Mouse (Mus musculus) urinary bladder, postnatal 4 days (tissue): Measurements from ENCODE around the gene Ctsw.

Source experiments
- DNase-seq, 2 experiments: peaks; one replicate each; pipeline ENCODE4 v3.0.0; 2021 to 2022; ENCODE audit warnings: low spot score in 2 of 2

The Ctsw gene

GRCm38 (mm10) chr19:5431911-5432464, 36.3 kb downstream of the Ctsw start:
- no peak for DNase-seq

- no peak for DNase-seq
Measured at GRCm38 (mm10) chr19:5430408-5430807, 37.9 kb downstream of the Ctsw start.

- peak in 1 of 2 experiments; percentile 54 for DNase-seq
Measured at GRCm38 (mm10) chr19:5429806-5430205, 38.5 kb downstream of the Ctsw start.

DNA sequence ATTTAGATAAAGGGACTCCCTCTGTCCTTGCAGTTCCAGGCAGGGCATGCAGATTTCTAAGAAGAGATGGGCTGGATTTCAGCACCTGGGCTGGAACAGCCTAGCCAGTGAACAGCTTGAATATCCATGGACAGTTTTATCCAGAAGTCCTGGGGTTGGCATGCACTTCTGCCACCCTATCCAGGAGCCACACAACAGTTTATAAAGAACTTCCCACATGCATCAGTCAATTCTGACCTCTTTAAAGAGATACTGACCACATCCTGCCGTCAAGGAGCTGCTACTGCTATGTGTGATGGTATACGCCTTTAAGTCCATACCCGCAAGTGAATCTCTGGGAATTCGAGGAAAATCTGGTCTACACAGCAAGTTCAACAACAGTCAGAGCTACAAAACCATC, 39.1 kb downstream of the Ctsw start:
- DNase-seq = no peak

DNA sequence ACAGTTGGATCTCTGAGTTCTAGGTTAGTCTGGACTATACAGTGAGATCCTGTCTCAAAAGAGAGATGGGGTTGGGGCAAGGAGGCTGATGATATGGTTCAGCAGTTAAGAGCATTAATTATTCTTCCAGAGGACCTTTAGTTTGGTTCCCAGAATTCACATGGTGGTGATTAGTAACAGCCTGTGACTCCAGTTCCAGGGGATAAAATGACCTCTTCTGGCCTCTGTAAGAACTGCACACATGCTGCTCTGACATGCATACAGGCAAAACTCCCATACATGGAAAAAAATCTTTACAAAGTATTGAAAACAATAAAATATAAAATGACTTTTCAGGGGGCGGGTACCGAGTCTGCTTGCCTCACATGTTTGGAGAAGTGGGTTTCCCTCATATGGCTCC, 40.2 kb downstream of the Ctsw start:
- DNase-seq = no peak

GRCm38 (mm10) chr19:5426640-5427290, 41.5 kb downstream of the Ctsw start:
- DNase-seq = no peak

DNA sequence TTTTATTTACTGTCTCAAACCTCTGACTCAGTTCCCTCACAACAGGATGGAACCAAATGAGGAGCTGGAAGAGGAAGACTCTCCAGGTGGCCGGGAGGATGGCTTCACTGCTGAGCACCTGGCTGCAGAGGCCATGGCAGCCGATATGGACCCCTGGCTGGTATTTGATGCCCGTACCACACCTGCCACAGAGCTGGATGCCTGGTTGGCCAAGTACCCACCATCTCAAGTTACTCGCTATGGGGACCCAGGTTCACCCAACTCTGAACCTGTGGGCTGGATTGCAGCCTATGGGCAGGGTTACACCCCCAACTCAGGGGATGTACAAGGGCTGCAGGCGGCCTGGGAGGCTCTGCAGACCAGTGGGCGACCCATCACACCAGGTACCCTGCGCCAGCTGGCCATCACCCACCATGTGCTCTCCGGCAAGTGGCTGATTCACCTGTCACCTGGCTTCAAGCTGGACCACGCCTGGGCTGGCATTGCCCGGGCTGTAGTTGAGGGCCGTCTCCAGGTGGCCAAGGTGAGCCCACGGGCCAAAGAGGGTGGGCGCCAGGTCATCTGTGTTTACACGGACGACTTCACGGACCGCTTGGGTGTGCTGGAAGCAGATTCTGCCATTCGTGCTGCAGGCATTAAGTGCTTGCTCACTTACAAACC, 42.3 kb downstream of the Ctsw start:
- no peak for DNase-seq

DNA sequence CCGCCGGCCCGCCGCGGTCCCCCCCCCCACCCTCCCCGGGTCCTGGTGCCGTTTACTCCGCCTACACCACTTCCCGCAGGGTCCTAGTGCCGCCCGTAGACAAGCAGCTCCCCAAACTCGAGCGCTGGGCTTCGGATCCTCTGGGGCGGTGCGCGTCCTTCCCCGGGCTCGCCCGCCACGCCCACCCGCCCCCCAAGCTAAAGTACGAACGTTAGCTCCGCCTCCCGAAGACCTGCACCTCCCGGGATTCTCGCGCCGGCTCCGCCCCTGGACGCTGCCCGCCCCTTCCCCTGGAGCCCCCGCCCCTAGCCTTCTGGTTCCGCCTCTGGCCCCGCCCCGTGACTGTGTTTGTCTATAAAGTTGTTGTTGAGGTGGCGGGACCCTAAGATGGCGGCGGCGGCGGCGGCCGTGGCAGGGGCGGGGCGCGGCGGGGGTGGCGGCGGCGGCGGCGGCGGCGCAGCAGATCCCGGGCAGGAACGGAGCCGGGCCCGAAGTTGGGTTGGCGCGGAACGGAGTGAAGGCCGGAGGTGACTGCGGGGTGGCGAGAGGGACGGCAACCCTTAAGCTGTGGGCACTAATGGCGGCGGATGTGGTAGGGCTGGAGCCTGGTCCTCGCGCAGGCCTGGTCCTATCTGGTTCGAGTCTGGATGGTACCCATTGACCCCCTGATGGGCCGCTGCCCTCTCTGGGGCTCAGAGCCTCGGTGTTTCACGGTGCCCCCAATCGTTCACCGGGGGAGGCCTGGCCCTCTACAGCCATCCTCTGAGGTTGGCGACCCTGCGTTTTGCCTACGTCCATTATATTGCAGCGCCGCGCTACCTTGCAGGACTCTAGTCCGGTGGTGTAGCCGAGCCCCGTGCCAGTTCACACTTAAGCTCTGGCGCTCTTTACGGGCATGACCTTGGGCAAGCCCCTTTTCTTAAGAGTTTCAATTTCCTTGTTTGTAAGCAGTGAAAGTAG, 43.2 kb downstream of the Ctsw start, which contains the start of the genes Drap1 and AI837181:
Drap1 (minus strand) TSS at position 198 of the 960 bp plus-strand sequence.
AI837181 (plus strand) TSS at position 363 of the 960 bp plus-strand sequence.
- DNase-seq = peak; percentile 94 to 97

DNA sequence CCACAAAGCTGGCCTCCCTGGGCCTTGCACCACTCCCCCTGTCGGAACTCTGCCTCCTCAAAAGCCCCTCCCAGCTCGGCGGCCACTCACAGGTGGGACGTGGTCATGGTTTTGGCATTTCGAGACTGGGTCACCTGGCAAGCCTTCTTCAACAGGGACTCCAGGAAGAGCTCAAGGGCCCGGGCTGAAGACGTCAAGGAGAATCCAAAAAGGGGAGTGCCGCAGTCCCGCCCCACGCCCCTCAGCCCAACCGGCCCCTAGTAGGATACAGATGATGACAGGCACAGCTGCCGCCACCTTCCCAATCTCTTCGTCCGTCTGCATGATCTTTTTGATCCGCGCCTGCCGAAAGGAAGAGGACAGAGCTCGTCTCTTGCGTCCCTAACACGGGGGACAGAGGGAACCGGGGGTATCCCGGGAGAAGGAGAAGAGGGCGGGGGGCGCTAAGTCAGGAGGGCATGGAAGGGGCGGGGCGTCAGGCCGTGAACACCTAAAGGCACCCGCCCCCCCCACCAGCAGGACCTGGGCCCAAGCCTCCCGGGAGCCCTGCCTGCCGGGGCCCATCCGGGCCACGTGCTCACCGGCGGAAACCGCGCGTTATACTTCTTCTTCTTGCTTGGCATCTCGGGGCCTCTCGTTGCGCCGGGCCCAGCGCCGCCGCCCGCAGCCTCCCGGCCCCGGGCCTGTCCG, 44.1 kb downstream of the Ctsw start:
- DNase-seq = peak; percentile 74 to 78

DNA sequence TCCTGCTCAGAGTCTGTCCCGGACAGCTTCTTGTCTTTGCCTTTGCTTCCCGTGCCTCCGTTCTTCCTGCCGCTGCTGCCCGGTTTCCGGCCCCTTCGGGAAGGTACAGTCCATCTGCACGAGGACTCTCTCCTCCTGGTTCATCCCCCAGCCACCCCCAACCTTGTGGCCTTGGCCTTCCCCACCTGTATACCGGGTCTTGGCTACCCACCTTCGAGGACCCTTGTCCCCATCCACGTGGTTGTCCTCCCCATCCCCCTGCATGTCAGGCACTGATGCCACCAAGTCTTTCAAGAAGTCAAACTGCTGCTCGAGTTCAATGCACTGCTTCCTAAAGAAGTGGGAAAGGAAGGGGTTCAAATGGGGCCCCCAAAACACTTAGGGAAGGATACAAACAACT, 44.7 kb downstream of the Ctsw start:
- no peak for DNase-seq

DNA sequence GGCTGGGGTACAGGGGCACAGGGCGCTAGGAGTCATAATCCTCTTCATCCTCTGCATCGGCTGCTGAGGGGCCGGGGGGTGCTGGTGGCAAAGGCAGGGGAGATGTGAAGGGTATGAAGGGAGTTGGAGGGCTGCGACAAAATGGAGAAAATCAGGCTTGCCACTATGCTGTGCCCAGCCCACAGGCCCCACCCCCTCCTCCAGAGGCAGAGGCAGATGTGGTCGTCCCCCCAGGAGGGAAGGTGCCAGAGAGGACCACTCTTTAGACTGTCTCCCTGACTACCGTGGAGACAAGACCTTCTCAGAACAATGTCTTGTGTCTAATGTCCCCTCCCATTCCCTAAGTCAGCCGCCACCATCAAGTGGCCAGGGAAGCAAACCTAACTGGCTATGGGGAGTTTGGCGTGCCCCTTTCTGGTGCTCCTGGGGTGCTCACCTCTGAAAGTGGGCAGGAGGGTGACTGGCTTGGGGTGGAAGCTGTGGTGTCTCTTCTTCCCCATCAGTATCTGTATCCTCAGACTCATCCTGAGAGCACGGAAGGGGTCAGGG, 45.3 kb downstream of the Ctsw start:
- no peak for DNase-seq

DNA sequence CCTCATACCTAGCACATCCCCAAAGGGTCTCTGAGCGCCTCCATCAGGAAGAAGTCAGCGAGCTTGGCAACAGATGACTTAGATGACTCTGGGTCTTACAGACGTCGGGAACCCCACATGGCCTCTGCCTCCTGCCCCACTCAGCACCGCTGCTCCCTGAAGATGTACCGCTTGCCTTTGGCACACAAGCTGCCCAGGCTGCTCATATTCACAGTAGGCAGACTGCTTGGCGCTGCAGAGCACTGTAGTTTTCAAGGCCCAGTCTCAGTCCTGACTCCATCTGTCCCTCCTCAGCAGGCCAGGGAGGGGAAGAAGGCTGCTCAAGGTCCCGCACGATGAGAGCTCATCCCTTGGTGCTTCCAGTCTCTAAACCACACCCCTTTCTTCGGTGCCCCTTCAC, 46.0 kb downstream of the Ctsw start:
- DNase-seq = no peak

DNA sequence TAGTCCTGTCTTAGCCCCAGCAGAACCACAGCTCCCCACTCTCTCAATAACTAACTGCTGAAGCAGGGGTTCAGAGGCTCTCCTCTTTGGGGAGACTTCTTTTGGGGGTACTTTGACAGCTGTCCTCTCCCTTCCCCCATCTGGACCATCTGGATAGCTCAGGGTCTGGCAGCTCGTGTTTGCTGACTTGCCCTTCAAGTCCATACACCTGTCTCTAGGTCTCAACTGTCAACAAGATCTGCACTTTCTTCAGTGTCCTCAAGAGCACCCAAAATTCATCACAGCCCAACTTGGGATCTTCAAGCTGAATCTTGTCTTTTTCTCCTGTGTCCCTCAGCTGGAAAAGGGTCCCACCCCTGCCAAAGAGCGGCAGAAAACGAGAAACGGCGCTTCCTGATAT, 46.5 kb downstream of the Ctsw start:
- DNase-seq = no peak

GRCm38 (mm10) chr19:5420579-5420978, 47.7 kb downstream of the Ctsw start:
- no peak for DNase-seq

DNA sequence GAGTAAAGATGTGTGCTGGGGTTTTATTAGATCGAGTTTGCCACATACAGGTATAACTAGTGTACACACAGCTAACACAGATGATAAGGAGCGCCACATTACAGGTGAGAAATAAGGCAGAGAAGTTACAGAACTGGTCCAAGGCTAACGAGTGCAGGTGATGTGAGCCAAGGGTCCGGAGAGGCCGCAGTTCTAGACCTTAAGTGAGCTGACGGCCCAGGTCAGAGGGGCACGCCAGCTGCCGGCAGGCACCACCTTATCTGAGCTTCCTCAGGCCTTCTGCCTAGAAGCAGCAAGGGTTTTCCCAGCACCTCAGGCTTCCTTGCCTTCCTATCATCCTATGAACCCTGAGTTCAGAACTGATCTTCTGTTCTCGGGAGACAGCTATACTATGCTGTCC, 48.7 kb downstream of the Ctsw start:
- DNase-seq = no peak

- no peak for DNase-seq
Measured at GRCm38 (mm10) chr19:5418750-5419466, 49.4 kb downstream of the Ctsw start.
